Mouse (Mus musculus) thymus, postnatal 0 days (tissue): ENCODE measurements around the gene Nek4. TPM values are rescaled to one million over a fixed set of nuclear protein-coding genes. Genes with fewer than 3 reads are reported as not detected.

Source experiments
- DNase-seq: peaks from one replicate; pipeline ENCODE4 v3.0.0-alpha.2; 2015; ENCODE audit warnings: low spot score
- polyA plus RNA-seq: library from polyadenylated mRNA; unstranded; fragments of >200 nt; fragmentation: Nextera tagmentation; extraction: Ambion mirVana; gene quantifications from 2 replicates; pipeline ENCODE4 v1.2.1, GENCODE M21; 2015

Nek4 gene
- 5.6 and 6.1 TPM in 2 replicates for polyA plus RNA-seq

GRCm38 (mm10) chr14:30951154-30951825 is at the start of gene Nek4:
Nek4 (plus strand) TSS chr14:30951377.
- peak; percentile 97 for DNase-seq

GRCm38 (mm10) chr14:30902628-30903027 is 48.5 kb upstream of the Nek4 start:
- no peak for DNase-seq

GRCm38 (mm10) chr14:30903036-30903435 is 48.1 kb upstream of the Nek4 start:
- no peak for DNase-seq

- no peak for DNase-seq
Measured at GRCm38 (mm10) chr14:30904307-30904706, 46.9 kb upstream of the Nek4 start.

GRCm38 (mm10) chr14:30906001-30906400 is 45.2 kb upstream of the Nek4 start:
- DNase-seq: no peak

- no peak for DNase-seq
Measured at GRCm38 (mm10) chr14:30907814-30908265, 43.3 kb upstream of the Nek4 start.

- no peak for DNase-seq
Measured at GRCm38 (mm10) chr14:30911141-30911540, 40.0 kb upstream of the Nek4 start.

GRCm38 (mm10) chr14:30912641-30913040 is 38.5 kb upstream of the Nek4 start:
- no peak for DNase-seq

- DNase-seq: no peak
Measured at GRCm38 (mm10) chr14:30913404-30913803, 37.8 kb upstream of the Nek4 start.

GRCm38 (mm10) chr14:30916516-30916915 is 34.7 kb upstream of the Nek4 start:
- no peak for DNase-seq

- no peak for DNase-seq
Measured at GRCm38 (mm10) chr14:30922053-30922670, 29.0 kb upstream of the Nek4 start.

GRCm38 (mm10) chr14:30923375-30924105 is 27.6 kb upstream of the Nek4 start, which contains the start of gene Itih3:
Itih3 (minus strand) TSS chr14:30923760.
- DNase-seq: no peak

- DNase-seq: no peak
Measured at GRCm38 (mm10) chr14:30925492-30925891, 25.7 kb upstream of the Nek4 start.

- no peak for DNase-seq
Measured at GRCm38 (mm10) chr14:30930386-30930785, 20.8 kb upstream of the Nek4 start.

- DNase-seq: no peak
Measured at GRCm38 (mm10) chr14:30933351-30933750, 17.8 kb upstream of the Nek4 start.

- no peak for DNase-seq
Measured at GRCm38 (mm10) chr14:30942254-30942653, 8.9 kb upstream of the Nek4 start.

GRCm38 (mm10) chr14:30943038-30943437 is 8.1 kb upstream of the Nek4 start, which contains the start of gene Itih1:
Itih1 (minus strand) TSS chr14:30943289.
- DNase-seq: no peak

- peak; percentile 38 for DNase-seq
Measured at GRCm38 (mm10) chr14:30943860-30944674, 7.1 kb upstream of the Nek4 start.

- no peak for DNase-seq
Measured at GRCm38 (mm10) chr14:30944745-30945144, 6.4 kb upstream of the Nek4 start.

GRCm38 (mm10) chr14:30949986-30950385 is 1.2 kb upstream of the Nek4 start:
- no peak for DNase-seq

- DNase-seq: no peak
Measured at GRCm38 (mm10) chr14:30958517-30958916, 7.3 kb downstream of the Nek4 start.
